Mouse (Mus musculus): ENCODE measurements around the gene Traf3.

GRCm38 (mm10) chr12:111165146-111165812 is 891 bp upstream of the Traf3 start:
- TF ChIP-seq POLR2A (IDR thresholded peaks at IDR 0.05; ENCODE audit: borderline replicate concordance, insufficient read depth, low read length) (no peak), CTCF (IDR thresholded peaks at IDR 0.05; ENCODE audit: borderline replicate concordance, insufficient read depth, low read depth, low read length) (peak; percentile 59)

Measured in cerebellum, adult 2 months (tissue).